Mouse (Mus musculus): ENCODE measurements around the gene Fam19a2. TPM values are rescaled to one million over a fixed set of nuclear protein-coding genes. Genes with fewer than 3 reads are reported as not detected.

Gene Fam19a2
- under 1 TPM; 0.12 to 0.17 TPM for total RNA-seq (2021)

DNA sequence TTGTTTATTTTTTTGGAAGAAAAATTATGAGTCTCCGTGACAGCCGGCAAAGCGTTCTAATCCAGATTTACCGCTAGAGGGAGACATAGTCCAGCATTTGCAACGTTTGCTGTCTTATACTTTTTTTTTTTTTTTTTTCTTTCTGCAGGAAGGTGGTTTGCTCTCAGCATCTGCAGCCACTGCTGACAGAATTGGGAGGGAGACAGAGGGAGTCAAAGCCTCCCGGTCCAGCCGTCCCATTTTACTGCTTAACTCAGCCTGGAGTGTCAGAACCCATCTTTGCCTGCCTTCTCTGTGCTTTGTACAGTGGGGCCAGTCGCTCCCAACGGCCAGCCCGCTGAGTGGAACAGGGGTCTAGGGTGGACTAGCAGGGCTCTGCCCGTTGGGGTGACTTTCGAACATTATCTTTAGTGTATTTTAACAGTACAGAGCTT, at the start of gene Fam19a2:
Gene Fam19a2 (plus strand): TSS at position 121 of the 434 bp plus-strand sequence.
- intact Hi-C loops (cut with DNase I) = no loop called here
- peak; percentile 54 to 75 for DNase-seq

DNA sequence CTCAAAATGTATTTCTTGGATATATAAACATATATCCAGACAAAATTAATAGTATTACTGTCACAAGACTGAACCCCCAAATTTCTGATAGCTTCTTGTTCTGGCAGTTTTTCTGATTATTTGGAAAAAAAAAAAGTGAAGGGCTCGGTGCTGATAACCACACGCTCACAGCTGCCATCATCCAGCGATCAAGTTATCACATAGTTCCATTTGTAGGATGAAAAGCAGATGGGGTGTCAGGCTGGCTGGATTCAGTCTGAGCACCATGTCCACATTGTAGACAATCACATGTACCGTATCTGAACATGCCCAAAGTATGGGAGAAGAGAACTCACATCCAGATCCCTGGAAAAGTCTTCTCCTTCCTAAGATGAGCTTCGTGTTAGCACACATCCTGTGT, 41.0 kb upstream of the Fam19a2 start:
- DNase-seq = no peak
- intact Hi-C loops (cut with DNase I) = no loop called here

DNA sequence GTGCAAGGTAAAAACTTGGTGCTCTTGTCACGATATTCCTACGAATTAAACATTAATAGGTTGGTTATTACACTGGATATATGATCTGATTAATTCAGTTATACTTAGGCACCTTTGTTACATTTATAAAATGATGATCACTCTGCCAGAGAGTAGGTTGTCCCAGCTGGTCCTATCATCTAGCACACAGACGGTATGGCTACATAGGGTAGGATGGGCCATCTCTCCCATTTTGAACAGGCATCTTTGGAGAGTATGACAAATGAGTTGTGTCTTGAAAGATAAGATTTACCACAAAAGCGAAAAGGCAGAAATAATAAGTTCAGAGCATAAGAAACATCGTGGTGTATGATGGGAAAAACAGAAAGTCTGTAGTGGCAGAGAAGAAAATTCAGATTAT, 34.4 kb upstream of the Fam19a2 start:
- intact Hi-C loops (cut with DNase I) = no loop called here
- DNase-seq = no peak

GRCm38 (mm10) chr10:123248063-123248462, 15.7 kb upstream of the Fam19a2 start:
- intact Hi-C loops (cut with DNase I) = no loop called here
- no peak for DNase-seq

DNA sequence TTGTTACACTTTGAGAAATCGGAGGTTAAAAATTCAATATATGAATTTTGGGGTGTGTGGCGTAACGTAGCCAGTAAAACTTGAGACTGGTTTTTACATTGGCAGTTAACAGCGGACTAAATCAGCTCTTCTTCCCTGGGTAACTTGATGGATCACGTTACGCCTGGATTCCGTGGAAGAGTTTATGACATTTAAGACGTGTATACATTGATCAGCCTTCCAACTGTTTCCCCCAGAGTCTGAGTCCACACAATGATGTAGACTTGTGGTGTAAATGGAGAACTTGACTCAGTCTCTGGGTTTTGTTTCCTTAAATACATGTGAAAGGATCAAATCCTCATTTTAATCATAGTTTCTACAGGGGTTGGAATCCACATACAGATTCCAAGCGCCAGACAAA, 11.9 kb upstream of the Fam19a2 start:
- DNase-seq = no peak
- intact Hi-C loops (cut with DNase I) = no loop called here

DNA sequence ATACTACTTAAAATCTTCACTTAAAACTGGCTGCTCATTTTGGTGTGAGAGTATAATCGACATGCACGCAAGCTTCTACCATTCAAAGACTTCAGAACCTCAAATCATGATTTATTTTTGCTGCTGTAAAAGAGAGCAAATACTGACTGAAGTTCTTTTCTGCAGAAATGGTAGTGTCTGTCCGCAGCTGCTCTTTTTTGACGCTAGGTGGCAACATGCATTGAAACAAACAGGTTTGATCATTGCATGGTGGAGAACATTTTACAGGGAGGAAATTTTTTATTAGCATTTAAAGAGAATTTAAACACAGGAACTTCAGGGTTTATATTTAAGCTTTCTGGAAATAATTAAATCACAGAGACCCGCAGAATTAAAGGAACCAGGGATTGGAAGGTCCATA, 9.5 kb upstream of the Fam19a2 start:
- DNase-seq = peak in 1 of 2 experiments; percentile 22
- intact Hi-C loops (cut with DNase I) = no loop called here

- intact Hi-C loops (cut with DNase I) = no loop called here
These were observed 8.0 kb upstream of the Fam19a2 start for GRCm38 (mm10) chr10:123255674-123256348.

DNA sequence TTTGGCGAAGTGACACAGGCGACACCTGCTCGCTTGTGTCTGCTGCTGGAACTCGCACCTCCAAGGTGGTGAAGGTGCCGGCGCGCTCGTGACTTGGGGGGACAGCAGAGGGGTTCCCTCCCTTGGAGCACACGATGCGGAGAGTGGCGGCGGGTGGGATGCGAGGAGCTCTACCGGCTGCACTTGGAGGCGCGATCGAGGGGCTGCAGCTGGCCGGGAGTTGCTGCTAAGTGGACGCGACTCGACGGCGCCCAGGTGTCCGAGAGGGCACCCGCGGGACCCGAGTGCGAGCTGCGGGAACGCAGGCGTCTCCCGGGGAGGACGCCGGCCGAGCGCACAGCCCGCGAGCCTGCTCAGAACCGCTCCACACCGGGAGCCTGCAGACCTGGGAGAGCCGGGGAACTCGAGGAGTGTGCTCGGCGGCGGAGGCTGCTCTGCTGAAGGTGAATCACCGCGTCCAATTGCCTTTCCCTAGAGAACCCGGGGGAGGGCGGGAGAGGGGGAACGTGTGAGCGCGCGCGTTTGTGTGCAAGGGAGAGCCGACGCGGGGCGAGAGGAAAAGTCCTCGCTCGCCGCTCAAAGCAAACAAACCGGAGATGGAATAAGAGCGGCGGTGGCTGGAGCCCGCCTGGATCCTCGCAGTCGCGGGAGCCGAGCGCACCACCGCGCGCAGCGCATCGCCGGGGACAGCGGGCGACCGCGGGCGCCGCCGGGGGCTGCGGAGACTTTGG, 830 bp downstream of the Fam19a2 start:
- intact Hi-C loops (cut with DNase I) = no loop called here
- DNase-seq = peak; percentile 11 to 28

More at GRCm38 (mm10) chr10:123255674-123256348, 8.0 kb upstream of the Fam19a2 start:
- DNase-seq = no peak

DNA sequence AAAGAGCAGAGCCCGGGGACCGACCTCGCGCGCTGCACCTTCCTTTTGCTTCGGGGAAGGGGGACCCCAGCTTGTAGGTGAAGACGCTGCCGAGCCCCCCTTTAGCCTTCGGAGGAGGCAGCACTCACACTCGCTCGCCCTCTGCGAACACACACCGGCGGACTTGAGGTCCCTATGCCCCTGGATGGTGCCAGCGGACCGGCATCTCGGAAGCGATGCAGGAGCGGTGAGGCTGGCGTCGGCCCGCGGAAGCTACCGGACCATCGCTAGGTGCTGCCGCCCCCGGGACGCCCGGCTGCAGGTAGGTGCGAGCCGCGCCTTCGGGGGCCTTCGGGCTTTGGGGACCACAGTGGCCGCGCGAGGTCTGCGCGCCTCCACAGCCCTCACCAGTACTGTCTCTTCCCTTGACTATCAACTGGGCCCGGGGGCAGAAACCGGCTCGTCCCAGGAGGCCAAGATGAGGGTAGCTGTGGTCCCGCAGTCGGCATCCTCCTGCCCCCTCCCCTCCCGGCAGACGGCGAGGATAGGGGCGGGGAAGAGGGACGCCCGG, 1.5 kb downstream of the Fam19a2 start:
- intact Hi-C loops (cut with DNase I) = no loop called here
- no peak for DNase-seq

- DNase-seq = no peak
- intact Hi-C loops (cut with DNase I) = no loop called here
These were observed 4.8 kb downstream of the Fam19a2 start for GRCm38 (mm10) chr10:123268568-123268967.

DNA sequence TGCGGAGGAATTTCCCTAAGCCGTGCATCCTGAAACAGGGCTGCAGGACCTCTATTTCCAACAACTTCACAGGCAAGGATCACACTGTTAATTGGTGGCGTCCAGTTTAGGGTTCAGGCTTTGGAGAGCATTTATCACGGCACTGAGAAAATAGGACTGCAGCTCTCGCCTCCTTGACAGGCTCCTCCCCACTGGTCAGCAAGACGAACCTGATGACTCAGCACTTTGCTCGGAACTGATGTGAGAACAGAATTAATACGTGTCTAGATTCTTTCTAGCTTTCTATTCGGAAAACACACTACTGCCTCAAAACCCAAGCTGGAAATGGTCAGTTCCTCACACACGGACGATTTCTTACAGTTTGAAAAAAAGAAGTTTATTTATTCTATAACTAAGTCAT, 10.8 kb downstream of the Fam19a2 start:
- no peak for DNase-seq
- intact Hi-C loops (cut with DNase I) = no loop called here

GRCm38 (mm10) chr10:123307300-123307699, 43.5 kb downstream of the Fam19a2 start:
- DNase-seq = no peak
- intact Hi-C loops (cut with DNase I) = no loop called here

DNA sequence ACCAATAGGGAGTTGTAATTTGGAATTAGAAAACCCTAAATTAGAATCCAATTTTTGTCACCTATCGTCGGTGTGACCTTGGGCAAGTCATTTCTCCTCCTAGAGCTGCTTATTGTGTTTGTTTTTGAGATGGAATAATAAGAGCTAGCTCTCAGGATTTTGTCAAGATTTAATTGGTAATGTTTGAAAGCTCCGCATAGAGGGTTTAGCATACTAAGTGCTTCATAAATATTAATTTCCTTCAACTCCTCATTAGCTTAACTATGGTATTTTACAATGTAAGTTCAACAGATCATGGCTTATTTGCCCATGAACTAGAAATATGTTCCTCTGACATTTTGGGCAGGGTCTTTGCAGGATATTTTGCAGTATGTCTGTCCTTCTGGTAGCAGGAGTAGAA, 62.5 kb downstream of the Fam19a2 start:
- DNase-seq = no peak
- intact Hi-C loops (cut with DNase I) = no loop called here

DNA sequence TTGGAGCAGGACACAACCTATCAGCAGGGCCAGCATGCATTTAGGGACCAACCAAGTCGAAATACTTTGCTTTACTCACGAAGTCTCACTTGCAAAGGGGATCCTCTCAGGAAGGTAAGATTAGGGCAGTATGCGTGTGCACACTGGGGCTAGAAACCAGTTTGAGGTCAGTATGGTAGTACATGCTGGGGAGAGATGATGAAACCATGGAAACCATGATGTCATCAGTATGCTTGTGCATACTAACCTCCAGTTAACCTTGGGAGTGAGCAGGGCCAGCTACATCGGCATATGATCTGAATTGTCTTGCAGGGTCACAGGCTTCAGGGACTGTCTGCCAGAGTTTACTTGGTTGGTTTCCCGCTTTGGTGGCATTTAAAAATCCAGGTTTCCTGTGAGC, 77.5 kb downstream of the Fam19a2 start:
- intact Hi-C loops (cut with DNase I) = loop anchor here (10.0 kb wide), 1 partner anchor 204 kb away; no protein-coding TSS in a partner anchor
- no peak for DNase-seq

DNA sequence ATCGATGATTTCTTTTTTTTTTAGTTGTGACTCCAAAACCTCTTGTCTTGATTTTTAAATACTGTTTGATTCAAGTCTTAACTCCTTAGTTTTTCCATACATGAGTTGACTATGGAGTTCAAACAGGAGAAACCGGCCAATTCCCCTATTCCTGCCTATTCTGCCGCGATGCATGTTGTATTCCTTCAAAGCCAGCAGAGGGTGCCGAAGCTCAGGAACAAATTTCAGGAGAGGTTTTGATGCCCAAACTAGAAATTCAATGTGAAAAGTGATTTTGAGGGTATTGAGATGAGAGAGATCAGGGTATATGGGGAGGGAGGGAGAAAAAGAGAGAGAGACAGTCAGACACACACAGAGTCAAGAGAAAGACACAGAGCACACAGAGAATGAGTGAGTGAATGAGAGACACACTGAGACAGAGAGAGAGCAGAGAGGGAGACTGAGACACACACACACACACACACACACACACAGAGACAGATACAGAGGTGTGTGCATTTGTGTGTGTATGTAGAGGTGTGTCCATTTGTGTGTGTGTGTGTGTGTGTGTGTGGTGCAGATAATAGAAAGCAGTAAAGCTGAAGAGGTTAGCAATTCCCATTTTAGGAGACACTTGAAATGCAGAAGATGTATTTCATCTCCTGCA, 78.9 kb downstream of the Fam19a2 start:
- intact Hi-C loops (cut with DNase I) = loop anchor here (10.0 kb wide), 1 partner anchor 202 kb away; no protein-coding TSS in a partner anchor
- peak; percentile 21 to 40 for DNase-seq

DNA sequence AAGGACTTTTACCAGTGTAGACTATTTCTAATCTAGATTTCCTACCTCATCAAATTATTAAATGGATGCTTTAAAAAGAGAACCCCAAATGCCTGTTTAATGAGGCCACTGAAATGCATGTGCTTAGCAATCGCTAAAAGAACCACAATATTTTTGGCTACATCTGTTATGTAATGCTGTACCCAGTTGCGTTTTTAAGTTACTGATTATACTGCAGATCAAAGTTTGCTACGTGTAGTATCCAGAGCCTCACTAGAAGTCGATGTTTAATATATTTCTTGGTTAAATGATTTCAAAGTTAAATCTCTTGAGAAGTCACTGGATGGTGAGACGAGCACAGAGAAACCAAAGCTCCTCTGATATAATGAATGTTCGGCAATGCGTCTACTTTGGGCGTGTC, 82.5 kb downstream of the Fam19a2 start:
- intact Hi-C loops (cut with DNase I) = loop anchor here (10.0 kb wide), 1 partner anchor 198 kb away; no protein-coding TSS in a partner anchor
- DNase-seq = no peak

GRCm38 (mm10) chr10:123353667-123354066, 89.9 kb downstream of the Fam19a2 start:
- no peak for DNase-seq
- intact Hi-C loops (cut with DNase I) = no loop called here

GRCm38 (mm10) chr10:123357010-123357409, 93.2 kb downstream of the Fam19a2 start:
- no peak for DNase-seq
- intact Hi-C loops (cut with DNase I) = no loop called here

- intact Hi-C loops (cut with DNase I) = no loop called here
- DNase-seq = peak in 1 of 2 experiments; percentile 1
These were observed 96.7 kb downstream of the Fam19a2 start for GRCm38 (mm10) chr10:123360492-123360891.

- no peak for DNase-seq
These were observed 100.8 kb downstream of the Fam19a2 start for GRCm38 (mm10) chr10:123364628-123365027.

More at GRCm38 (mm10) chr10:123364628-123365027, 100.8 kb downstream of the Fam19a2 start:
- intact Hi-C loops (cut with DNase I) = no loop called here
